Mouse (Mus musculus): Measurements from ENCODE around the gene 1700034J05Rik.

DNA sequence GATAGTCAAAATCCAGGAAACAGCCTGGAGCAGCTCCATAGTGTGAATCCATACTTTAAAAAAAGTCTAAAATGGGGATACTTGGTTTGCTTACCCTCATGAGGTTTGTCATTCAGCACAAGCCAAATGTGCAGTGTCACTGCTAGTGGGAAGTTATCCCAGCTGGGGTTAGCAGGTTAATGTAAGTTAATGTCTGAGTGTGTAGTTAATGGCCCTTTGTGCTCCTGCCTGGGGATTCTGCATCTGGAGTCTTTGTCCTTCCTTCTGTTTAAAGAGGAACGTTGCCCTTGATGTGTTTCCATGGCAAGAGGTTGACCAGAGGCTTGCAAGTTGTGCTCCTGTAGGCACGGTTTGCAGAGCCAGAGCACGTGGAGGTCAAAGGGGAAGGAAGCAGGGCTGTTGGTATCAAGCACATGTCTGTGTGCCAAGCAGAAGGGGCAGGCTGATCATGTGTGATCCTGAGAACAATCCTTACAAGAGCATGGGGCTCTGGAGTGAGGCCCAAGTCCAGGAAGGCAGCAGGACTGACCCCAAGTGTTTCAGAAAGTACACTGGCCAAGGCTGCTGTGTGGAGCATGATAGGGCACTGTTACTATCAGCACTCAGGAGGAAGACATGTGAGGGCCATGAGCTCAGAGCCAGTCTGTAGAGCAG, 41.3 kb downstream of the 1700034J05Rik start:
- TF ChIP-seq CTCF (IDR thresholded peaks at IDR 0.05; ENCODE audit: low read depth, low read length) = no peak
- no peak for TF ChIP-seq POLR2A (IDR thresholded peaks at IDR 0.05; ENCODE audit: borderline replicate concordance, low read depth, low read length)
